Mouse (Mus musculus) liver, adult 2 months (tissue): ENCODE data around the gene Magi2. TPM values are rescaled to one million over a fixed set of nuclear protein-coding genes. Genes with fewer than 3 reads are reported as not detected.

Source experiments
- DNase-seq: peaks from one replicate; pipeline ENCODE4 v3.0.0-alpha.2; 2011; ENCODE audit warnings: low read depth, low spot score; ENCODE audit errors: extremely low read depth
- H3K27ac ChIP-seq: fragments of 200-500 bp; replicated peaks from 2 replicates; pipeline ENCODE4 v1.5.1; 2012; ENCODE audit warnings: low read depth, mild to moderate bottlenecking, control low read depth, inconsistent platforms, low read length; ENCODE audit not compliant: insufficient read depth
- H3K27me3 ChIP-seq: fragments of 200-500 bp; 2 replicates; pipeline ENCODE4 v1.6.1; 2012; ENCODE audit warnings: mild to moderate bottlenecking, moderate library complexity, low read length, inconsistent platforms; ENCODE audit not compliant: control insufficient read depth, insufficient read depth
- H3K36me3 ChIP-seq: fragments of 200-500 bp; 2 replicates; pipeline ENCODE4 v1.6.1; 2012; ENCODE audit warnings: low read length, inconsistent platforms; ENCODE audit not compliant: control insufficient read depth, insufficient read depth
- H3K4me1 ChIP-seq: fragments of 200-500 bp; 2 replicates; pipeline ENCODE4 v1.6.1; 2011; ENCODE audit warnings: low read length; ENCODE audit not compliant: control insufficient read depth, insufficient read depth
- H3K4me3 ChIP-seq: fragments of 200-500 bp; 2 replicates; pipeline ENCODE4 v1.5.1; 2011; ENCODE audit warnings: low read depth, mild to moderate bottlenecking, control low read depth, low read length, moderate library complexity; ENCODE audit not compliant: insufficient read depth
- H3K79me2 ChIP-seq: fragments of 200-500 bp; 2 replicates; pipeline ENCODE4 v1.6.1; 2012; ENCODE audit warnings: inconsistent platforms, mild to moderate bottlenecking, low read length, moderate library complexity; ENCODE audit not compliant: control insufficient read depth, insufficient read depth
- H3K9ac ChIP-seq: fragments of 200-500 bp; 2 replicates; pipeline ENCODE4 v1.6.1; 2012; ENCODE audit warnings: low read depth, mild to moderate bottlenecking, control low read depth, inconsistent platforms, low read length
- CTCF ChIP-seq: fragments of 200-500 bp; IDR thresholded peaks from 2 replicates; pipeline ENCODE4 v1.5.1; 2011; ENCODE audit warnings: low read depth, low read length, control low read depth
- POLR2A ChIP-seq: fragments of 200-500 bp; IDR thresholded peaks from 2 replicates; pipeline ENCODE4 v1.6.1; 2011; ENCODE audit warnings: low read length, control low read depth; ENCODE audit not compliant: insufficient read depth; ENCODE audit errors: extremely low read depth
- WGBS: fragments of 180-500 bp; shearing (Covaris S2); methylation state at CpG from one replicate; pipeline ENCODE4 v1.1.7; 2018; 5-methylcytosine and 5-hydroxymethylcytosine counted together
- polyA plus RNA-seq: library from polyadenylated mRNA; depleted of rRNA; stranded (reverse); fragments of >200 nt; gene quantifications from 2 replicates; pipeline ENCODE4 v1.2.3, GENCODE M21; 2012
- total RNA-seq: library from RNA; depleted of rRNA; stranded (reverse); fragments of >200 nt; gene quantifications from 2 replicates; pipeline ENCODE4 v1.2.3, GENCODE M21; 2014

Magi2 gene
- total and polyA plus RNA-seq, 2 experiments: 0.06 to 0.18 TPM

DNA sequence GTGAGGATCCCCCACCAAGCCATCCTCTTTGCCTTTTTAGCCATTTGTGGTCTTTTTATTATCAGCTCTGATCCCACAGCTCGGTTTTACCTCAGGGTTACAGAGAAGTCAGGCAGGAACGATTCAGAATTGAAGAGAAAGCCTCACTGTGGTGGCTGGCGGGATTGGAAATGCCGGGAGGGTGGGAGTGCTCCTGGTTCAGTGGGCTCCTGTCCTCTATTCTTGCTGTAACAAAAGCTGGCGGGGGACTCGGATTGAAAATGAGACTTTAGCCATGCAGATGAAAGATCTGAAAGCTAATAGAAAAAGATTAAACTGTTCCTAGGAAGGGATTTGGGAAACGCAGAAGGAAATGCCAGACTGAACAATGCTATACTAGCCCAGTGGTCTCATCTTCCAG lies 1524.2 kb downstream of the Magi2 start:
- 84% methylated on average over 7 of the region's 7 CpGs for WGBS
- no peak for DNase-seq
- H3K9ac ChIP-seq: no peak overlapping the region

DNA sequence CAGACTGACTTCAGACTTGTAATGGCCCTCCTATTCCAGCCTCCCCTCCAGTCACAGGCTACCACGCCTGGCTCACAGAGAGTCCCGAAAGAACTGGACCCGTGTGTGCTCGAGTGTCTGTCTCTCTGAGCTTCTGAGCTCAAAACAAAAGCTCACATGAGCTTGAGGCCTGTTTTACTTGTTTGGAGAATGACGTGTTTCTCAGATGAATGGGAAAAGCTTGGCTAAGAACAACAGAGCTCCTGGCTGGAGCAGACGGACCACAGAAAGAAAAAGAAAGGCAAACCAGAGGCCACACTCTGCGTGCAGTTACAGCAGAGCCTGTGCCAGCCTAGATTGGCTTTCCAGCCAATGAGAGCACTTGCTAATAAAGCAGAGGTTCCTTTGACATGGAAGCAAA lies 1524.9 kb downstream of the Magi2 start:
- 88% methylated on average over 7 of the region's 7 CpGs for WGBS
- no peak overlapping the region for H3K27ac ChIP-seq
- no peak overlapping the region for H3K4me3 ChIP-seq
- H3K9ac ChIP-seq: no peak overlapping the region
- no peak for TF ChIP-seq CTCF
- no peak for TF ChIP-seq POLR2A
- H3K79me2 ChIP-seq: no peaks in the 10 kb centered on the region
- no peaks in the 10 kb centered on the region for H3K27me3 ChIP-seq
- H3K4me1 ChIP-seq: no peaks in the 10 kb centered on the region; the same call in 1 of the 2 replicates
- no peaks in the 10 kb centered on the region for H3K36me3 ChIP-seq
- no peak for DNase-seq

More for the DNA sequence above, 1524.2 kb downstream of the Magi2 start:
- Histone ChIP-seq H3K4me3 (no peak overlapping the region), H3K4me1 (no peaks in the 10 kb centered on the region; the same call in 1 of the 2 replicates), H3K27ac (no peak overlapping the region), H3K36me3 (no peaks in the 10 kb centered on the region), H3K79me2 (no peaks in the 10 kb centered on the region), H3K27me3 (no peaks in the 10 kb centered on the region)
- TF ChIP-seq CTCF: no peak
- TF ChIP-seq POLR2A: no peak

DNA sequence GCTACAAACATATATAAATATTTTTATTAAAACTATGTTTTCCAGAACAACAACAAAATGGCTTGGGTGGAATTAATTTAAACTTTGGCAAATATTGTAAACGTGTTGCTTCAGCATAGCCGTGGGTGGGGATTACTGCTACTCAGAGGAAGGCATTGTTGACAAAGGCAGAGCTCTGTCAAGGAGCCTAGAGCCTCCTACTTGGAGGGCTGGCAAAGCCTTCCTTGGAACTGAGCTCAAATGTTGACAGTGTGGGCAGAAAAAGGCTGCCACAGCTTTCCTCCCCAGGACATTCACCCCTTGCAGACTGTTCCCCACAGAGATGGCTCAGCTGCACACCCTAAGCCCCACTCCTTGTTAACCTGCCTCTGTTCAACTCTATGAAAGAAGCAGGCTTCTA lies 1526.3 kb downstream of the Magi2 start:
- H3K4me3 ChIP-seq: no peak overlapping the region
- H3K79me2 ChIP-seq: no peaks in the 10 kb centered on the region
- no peak overlapping the region for H3K27ac ChIP-seq
- H3K9ac ChIP-seq: no peak overlapping the region
- no peaks in the 10 kb centered on the region for H3K36me3 ChIP-seq
- 38% methylated on average over 2 of the region's 2 CpGs for WGBS
- no peak for DNase-seq
- no peaks in the 10 kb centered on the region for H3K27me3 ChIP-seq
- TF ChIP-seq CTCF (no peak), POLR2A (no peak)
- no peaks in the 10 kb centered on the region; the same call in 1 of the 2 replicates for H3K4me1 ChIP-seq

DNA sequence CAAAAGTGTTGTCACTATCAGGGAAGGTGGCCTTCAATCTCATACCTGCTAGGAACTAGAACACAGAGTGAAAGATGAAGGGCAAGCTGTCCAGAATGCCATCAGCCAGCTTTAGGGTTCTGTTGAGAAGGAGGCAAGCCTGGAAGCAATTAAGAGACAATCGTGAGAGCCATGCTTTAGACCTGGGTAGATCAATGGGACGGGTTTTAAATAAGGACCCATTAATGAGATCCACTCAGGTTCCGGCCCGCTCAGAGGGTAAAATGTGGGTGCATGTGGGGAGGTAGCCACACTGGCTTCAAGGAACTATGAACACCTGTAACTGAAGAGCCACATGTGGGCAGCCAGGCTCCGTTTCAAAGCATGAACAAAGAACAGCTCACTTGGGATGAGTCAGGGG lies 1527.1 kb downstream of the Magi2 start:
- no peaks in the 10 kb centered on the region for H3K36me3 ChIP-seq
- no peaks in the 10 kb centered on the region for H3K27me3 ChIP-seq
- no peak overlapping the region for H3K4me3 ChIP-seq
- DNase-seq: no peak
- H3K79me2 ChIP-seq: no peaks in the 10 kb centered on the region
- H3K4me1 ChIP-seq: no peaks in the 10 kb centered on the region; the same call in 1 of the 2 replicates
- no peak overlapping the region for H3K9ac ChIP-seq
- WGBS: 82% methylated on average over 5 of the region's 5 CpGs
- TF ChIP-seq POLR2A (no peak), CTCF (no peak)
- H3K27ac ChIP-seq: no peak overlapping the region
